Mouse (Mus musculus) C2C12 (cell line): ENCODE results near the gene Rap1gap2. TPM values are rescaled to one million over a fixed set of nuclear protein-coding genes. Genes with fewer than 3 reads are reported as not detected.
A peak's percentile ranks its signal among the peaks of the same experiment; 100 is the strongest.

Source experiments
- H3K27me3 ChIP-seq: one replicate; pipeline ENCODE4 v1.6.1; 2011; ENCODE audit not compliant: control insufficient read depth, insufficient read depth, insufficient read length
- H3K36me3 ChIP-seq: one replicate; pipeline ENCODE4 v1.6.1; 2011; ENCODE audit not compliant: control insufficient read depth, insufficient read depth
- H3K4me3 ChIP-seq: one replicate; pipeline ENCODE4 v1.5.1; 2011; ENCODE audit warnings: mild to moderate bottlenecking, control low read depth; ENCODE audit not compliant: poor library complexity, insufficient read depth, severe bottlenecking
- H3K79me2 ChIP-seq: one replicate; pipeline ENCODE4 v1.6.1; 2011; ENCODE audit not compliant: control insufficient read depth, insufficient read depth
- H3K79me3 ChIP-seq: one replicate; pipeline ENCODE4 v1.6.1; 2011; ENCODE audit warnings: low read depth, control low read depth
- H3ac ChIP-seq: one replicate; pipeline ENCODE3; 2011; ENCODE audit warnings: low read depth; ENCODE audit not compliant: control insufficient read depth, insufficient read length
- CEBPB ChIP-seq: IDR thresholded peaks from one replicate; pipeline ENCODE4 v1.6.1; 2011; ENCODE audit warnings: low read depth, mild to moderate bottlenecking, control low read depth, moderate library complexity
- CTCF ChIP-seq: IDR thresholded peaks from one replicate; pipeline ENCODE4 v1.5.1; 2011; ENCODE audit not compliant: control insufficient read depth, insufficient read depth, insufficient read length
- FOSL1 ChIP-seq: IDR thresholded peaks from one replicate; pipeline ENCODE4 v1.8.0; 2011; ENCODE audit warnings: mild to moderate bottlenecking, low read length; ENCODE audit not compliant: poor library complexity, insufficient read depth, severe bottlenecking
- MAX ChIP-seq: IDR thresholded peaks from one replicate; pipeline ENCODE4 v1.6.1; 2011; ENCODE audit warnings: mild to moderate bottlenecking, control low read depth
- MYOD1 ChIP-seq: IDR thresholded peaks from one replicate; pipeline ENCODE4 v1.6.1; 2011; ENCODE audit warnings: low read depth; ENCODE audit not compliant: control insufficient read depth, insufficient read length
- MYOG ChIP-seq: IDR thresholded peaks from one replicate; pipeline ENCODE4 v1.6.1; 2011; ENCODE audit not compliant: control insufficient read depth, insufficient read length; ENCODE audit errors: extremely low read depth
- USF1 ChIP-seq: IDR thresholded peaks from one replicate; pipeline ENCODE4 v1.6.1; 2011; ENCODE audit warnings: low read depth, mild to moderate bottlenecking, control low read depth, moderate library complexity
- long read RNA-seq, 2 experiments: library from polyadenylated mRNA; unstranded; transcript quantifications; one replicate each; pipeline ENCODE4 v2.0.0; 2019 to 2020
- polyA plus RNA-seq: library from polyadenylated mRNA; unstranded; fragments of >200 nt; fragmentation: generic; extraction: Trizol; gene quantifications from one replicate; pipeline ENCODE4 v1.2.1, GENCODE M21; 2012; ENCODE audit warnings: missing spikeins

The Rap1gap2 gene
- polyA plus RNA-seq: 1.4 TPM
- long read RNA-seq, experiment 1, partial matches to known transcripts: 0 of 3 reads
- long read RNA-seq, experiment 1, other reads (novel, unspliced or antisense): 3 of 3 reads
- long read RNA-seq, experiment 2, partial matches to known transcripts: 0 of 6 reads
- long read RNA-seq, experiment 2, other reads (novel, unspliced or antisense): 6 of 6 reads

- peaks cover 22% of the 10 kb centered on the region for H3K27me3 ChIP-seq
- H3K79me2 ChIP-seq: no peaks in the 10 kb centered on the region
- TF ChIP-seq MAX: no peak
- no peak for TF ChIP-seq FOSL1
- no peak for TF ChIP-seq MYOD1
- TF ChIP-seq CTCF: no peak
- no peak for TF ChIP-seq CEBPB
- TF ChIP-seq USF1: no peak
- no peaks in the 10 kb centered on the region for H3K79me3 ChIP-seq
- H3K4me3 ChIP-seq: no peak within 1 kb of the TSS
- H3ac ChIP-seq: no peak within 1 kb of the TSS
- no peaks in the 10 kb centered on the region for H3K36me3 ChIP-seq
Measured at GRCm38 (mm10) chr11:74610545-74611176, at the start of gene Rap1gap2. Gene Rap1gap2, minus strand, starts transcription at chr11:74610915.

- Histone ChIP-seq H3ac (no peak overlapping the region), H3K79me3 (peaks cover 20% of the 10 kb centered on the region), H3K27me3 (no peaks in the 10 kb centered on the region), H3K79me2 (peaks cover 38% of the 10 kb centered on the region), H3K4me3 (no peak overlapping the region), H3K36me3 (peaks cover 89% of the 10 kb centered on the region)
- no peak for TF ChIP-seq USF1
- no peak for TF ChIP-seq CEBPB
- no peak for TF ChIP-seq CTCF
- no peak for TF ChIP-seq MYOG
- TF ChIP-seq MYOD1: no peak
- TF ChIP-seq MAX: no peak
- TF ChIP-seq FOSL1: no peak
Measured at GRCm38 (mm10) chr11:74660336-74660735, 49.6 kb upstream of the Rap1gap2 start.

GRCm38 (mm10) chr11:74655941-74656340 lies 45.2 kb upstream of the Rap1gap2 start:
- no peaks in the 10 kb centered on the region for H3K27me3 ChIP-seq
- H3K4me3 ChIP-seq: no peak overlapping the region
- H3K79me2 ChIP-seq: peaks cover 70% of the 10 kb centered on the region
- no peak overlapping the region for H3ac ChIP-seq
- peaks cover 64% of the 10 kb centered on the region for H3K79me3 ChIP-seq
- H3K36me3 ChIP-seq: peaks cover 81% of the 10 kb centered on the region
- TF ChIP-seq FOSL1: no peak
- TF ChIP-seq MYOG: no peak

- H3K36me3 ChIP-seq: peaks cover 58% of the 10 kb centered on the region
- H3K79me2 ChIP-seq: peaks cover 87% of the 10 kb centered on the region
- peaks cover 77% of the 10 kb centered on the region for H3K79me3 ChIP-seq
- H3K27me3 ChIP-seq: no peaks in the 10 kb centered on the region
- no peak overlapping the region for H3K4me3 ChIP-seq
- TF ChIP-seq CEBPB (no peak), FOSL1 (no peak), MAX (no peak), MYOG (no peak), USF1 (no peak), MYOD1 (no peak), CTCF (no peak)
- no peak overlapping the region for H3ac ChIP-seq
Measured at GRCm38 (mm10) chr11:74653385-74653784, 42.7 kb upstream of the Rap1gap2 start.

- H3K79me2 ChIP-seq: peaks cover 86% of the 10 kb centered on the region
- TF ChIP-seq MYOD1 (no peak), CTCF (no peak), CEBPB (no peak), FOSL1 (no peak), MAX (no peak), USF1 (no peak), MYOG (no peak)
- peaks cover 76% of the 10 kb centered on the region for H3K79me3 ChIP-seq
- no peak overlapping the region for H3ac ChIP-seq
- peaks cover 52% of the 10 kb centered on the region for H3K36me3 ChIP-seq
- H3K27me3 ChIP-seq: no peaks in the 10 kb centered on the region
- no peak overlapping the region for H3K4me3 ChIP-seq
Measured at GRCm38 (mm10) chr11:74652791-74653191, 42.1 kb upstream of the Rap1gap2 start.

GRCm38 (mm10) chr11:74650576-74651100 lies 39.9 kb upstream of the Rap1gap2 start:
- Histone ChIP-seq H3K36me3 (peaks cover 34% of the 10 kb centered on the region), H3K27me3 (no peaks in the 10 kb centered on the region), H3ac (peak overlapping the region; percentile 41)

More at GRCm38 (mm10) chr11:74650576-74651100, 39.9 kb upstream of the Rap1gap2 start:
- H3K79me2 ChIP-seq: peaks cover 64% of the 10 kb centered on the region
- H3K4me3 ChIP-seq: peak overlapping the region; percentile 96
- no peak for TF ChIP-seq USF1
- TF ChIP-seq FOSL1: no peak
- no peak for TF ChIP-seq CTCF
- TF ChIP-seq MAX: no peak
- peaks cover 60% of the 10 kb centered on the region for H3K79me3 ChIP-seq
